Mouse (Mus musculus) A20 (cell line): ENCODE results near the gene Ric8b.

Experiments
- DNase-seq: peaks from one replicate; pipeline ENCODE4 v3.0.0-alpha.2; 2011; ENCODE audit warnings: low read depth, low spot score

Gene Ric8b

DNA sequence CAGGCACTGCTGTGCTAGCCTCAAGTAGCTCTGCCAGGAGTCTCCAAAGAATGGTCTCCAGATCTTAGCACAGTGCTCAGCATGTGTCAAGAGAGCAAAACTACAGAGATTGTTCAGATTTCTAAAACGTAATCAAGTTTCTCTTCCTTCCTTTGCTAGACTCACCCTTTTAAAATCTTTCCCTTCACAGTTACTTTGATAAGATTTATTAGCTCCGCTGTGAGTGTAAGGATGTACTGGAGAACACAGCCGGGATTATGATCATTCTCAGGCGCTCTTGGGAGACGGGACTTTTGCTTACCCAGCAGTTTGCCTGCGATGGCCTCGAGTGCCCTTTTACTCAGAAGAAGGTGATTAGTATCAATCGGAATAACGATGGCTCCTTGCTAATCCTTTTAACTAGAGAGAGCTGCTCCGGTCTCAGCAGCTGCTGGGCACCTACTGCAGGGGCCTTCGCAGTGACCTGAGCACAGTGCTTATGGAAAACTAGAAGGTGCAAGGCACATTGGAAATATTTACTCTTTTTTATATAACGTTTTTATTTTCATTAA, 43.0 kb downstream of the Ric8b start:
- no peak for DNase-seq

DNA sequence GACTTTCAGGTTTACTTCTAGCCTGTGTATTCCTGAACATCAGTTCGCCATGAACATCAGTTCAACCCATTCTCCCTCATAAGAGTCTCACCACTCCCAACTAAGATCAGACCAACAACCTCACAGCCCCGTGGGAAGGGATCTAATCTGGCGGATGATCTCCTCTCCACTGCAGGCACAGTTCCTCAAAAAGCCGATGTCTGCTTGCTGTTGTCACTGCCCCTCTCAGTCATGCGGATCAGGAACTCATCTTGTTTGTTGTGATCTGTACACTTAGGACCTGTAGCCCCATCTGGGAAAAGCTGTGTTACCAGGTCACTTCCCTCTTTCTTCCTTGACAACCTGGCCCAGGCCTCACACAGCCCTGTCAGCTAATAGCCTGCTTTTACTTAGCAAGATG, 45.7 kb downstream of the Ric8b start:
- no peak for DNase-seq

DNA sequence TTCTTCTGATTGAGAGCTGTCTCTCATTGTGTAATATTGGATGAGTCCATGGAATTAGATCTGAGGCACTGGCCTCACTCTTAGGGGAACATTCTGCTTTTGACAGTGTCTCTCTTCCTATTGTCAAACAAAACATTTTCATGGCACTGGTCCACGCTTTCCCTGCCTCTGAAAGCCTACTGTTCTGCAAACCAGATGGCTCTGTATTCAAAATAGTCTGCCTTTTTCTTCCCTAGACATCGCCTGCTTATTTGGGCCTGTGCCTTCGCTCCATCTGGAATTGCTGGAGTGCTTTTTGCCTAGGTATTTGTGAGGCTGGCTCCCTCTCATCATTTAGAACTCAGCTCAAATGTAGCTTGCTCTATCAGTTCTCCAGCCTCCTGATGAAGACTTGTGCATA, 46.3 kb downstream of the Ric8b start:
- DNase-seq = no peak

DNA sequence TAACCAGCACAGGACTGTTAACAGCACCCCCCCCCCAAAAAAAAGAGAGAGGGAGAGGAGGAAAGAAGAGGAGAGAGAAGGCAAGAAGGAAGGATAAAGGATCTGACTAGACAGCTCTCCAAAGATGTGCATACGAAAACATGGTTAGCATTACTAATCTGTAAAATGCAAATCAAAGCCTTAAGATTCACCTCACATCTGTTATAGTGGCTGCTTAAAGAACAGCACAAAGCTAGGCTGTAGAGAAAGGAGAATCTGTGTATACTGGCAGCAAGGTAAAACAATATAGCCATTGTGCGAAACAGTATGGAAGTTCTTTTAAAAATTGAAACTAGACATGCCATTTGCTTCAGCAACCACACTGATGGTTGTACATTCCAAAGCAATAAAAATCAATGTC, 49.1 kb downstream of the Ric8b start:
- no peak for DNase-seq

- no peak for DNase-seq
These were observed 50.2 kb downstream of the Ric8b start for GRCm38 (mm10) chr10:84967645-84968044.

DNA sequence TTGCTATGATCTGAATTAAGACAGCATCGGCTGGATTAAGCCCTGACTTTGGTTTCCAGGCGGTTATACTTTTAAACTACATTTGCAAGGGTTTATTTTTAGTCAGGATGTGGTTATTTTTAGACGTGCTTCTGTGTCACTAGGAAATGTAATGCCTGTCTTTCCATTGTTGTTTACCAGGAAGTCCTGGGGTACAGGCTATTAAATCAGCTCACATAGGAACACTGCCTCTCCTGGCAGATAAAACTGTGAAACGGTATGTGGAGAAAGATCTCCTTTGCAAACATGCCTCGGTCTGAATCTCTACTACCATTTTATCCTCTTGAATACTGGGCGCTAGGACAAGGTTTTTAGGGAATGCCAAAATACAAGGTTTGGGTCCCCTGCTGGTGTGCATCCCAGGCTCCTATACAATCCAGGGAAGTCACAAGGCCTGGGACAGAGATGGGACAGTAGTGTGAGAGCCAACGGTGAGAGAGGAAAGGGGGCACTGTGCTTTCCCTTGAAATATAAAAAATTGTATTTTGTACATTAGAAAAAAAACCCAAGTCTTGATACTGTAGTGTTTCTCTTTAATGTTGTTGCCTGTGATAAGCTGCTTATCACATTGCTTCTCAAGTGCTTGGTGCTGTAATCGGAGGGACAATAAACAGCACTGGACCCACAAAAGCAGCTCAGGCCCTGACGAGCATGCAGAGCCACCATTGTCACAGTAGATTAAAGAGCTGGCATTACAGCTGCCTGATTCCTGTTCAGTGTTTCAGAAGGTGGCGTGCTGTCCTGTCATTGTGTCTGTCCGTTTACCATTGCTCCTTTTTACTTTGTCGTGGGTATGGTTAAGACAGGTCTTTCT, 51.7 kb downstream of the Ric8b start:
- no peak for DNase-seq

DNA sequence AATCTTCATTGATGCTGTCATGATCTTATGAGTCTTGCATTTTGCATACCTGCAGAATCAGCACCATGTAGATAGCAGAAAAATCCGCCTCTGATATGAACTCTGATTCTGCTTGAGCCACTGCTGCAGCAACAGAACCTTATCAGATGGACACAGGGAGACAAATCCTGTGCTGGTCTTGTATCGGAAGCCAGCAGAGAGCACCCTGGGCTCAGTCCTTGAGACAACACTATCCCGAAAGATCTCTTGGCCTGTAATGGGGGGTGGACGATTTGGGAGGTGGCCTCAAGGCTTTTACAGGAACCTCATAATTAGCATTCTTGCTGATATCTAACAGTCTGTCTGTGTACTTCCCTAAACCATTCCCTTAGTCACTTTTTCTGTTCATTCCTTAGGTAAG, 57.8 kb downstream of the Ric8b start:
- DNase-seq = no peak

DNA sequence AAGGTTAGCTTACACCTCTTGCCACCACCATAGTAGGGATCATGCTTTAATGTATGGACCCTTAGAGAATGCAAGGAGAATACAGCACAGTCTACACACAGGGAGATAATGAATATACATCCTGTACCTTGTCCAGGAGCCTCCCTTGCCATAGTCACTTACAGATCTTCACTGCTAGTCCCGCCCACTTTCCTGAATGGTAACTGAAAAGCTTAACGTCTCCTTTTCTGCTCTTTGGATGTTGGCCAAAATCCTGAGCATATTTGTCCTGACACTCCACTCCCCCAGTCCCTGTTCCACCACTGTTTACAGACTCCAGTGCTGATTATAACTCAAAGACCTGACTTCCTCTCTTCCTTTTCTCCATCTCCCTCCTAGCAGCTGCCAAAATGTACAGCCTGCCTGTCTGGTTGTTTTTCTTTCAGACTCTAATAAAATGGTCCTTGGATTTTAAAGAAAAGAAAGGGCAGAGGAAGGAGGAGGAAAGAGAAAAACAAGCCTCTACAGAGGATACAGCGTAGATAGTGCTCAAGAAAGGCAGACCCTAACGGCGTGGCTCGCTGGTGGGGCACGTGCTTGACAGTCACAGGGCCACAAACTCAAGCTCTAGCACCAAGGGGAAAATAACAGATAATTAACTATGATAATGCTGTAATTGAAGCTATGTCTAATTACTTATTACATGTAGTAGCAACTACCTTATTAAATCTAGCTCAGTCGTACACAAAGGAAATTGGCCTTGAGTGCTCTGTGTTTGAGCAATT, 59.4 kb downstream of the Ric8b start:
- no peak for DNase-seq

DNA sequence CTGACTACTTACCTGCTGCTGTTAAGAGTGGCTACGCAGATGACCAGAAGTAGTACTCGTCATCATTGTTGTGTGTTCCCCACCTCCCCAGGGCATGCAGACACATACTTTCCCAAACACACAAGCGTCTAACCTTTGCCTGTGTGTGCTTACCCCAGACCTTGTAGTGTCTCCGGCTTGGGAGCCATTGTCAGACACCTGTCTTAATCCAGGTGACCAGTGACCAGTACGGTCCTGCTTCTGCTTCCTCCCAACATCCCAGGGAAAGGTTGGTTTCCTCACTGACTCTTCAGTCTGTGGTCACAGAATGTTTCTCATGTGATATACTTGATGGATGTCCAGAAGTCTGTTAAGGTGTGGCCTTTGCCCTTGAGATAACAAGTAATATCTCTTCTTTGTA, 62.9 kb downstream of the Ric8b start:
- no peak for DNase-seq

- DNase-seq = no peak
These were observed 64.0 kb downstream of the Ric8b start for GRCm38 (mm10) chr10:84981441-84981840.

GRCm38 (mm10) chr10:84982675-84983074, 65.3 kb downstream of the Ric8b start:
- DNase-seq = no peak

- DNase-seq = peak; percentile 33
These were observed 68.5 kb downstream of the Ric8b start for GRCm38 (mm10) chr10:84985956-84986355.

DNA sequence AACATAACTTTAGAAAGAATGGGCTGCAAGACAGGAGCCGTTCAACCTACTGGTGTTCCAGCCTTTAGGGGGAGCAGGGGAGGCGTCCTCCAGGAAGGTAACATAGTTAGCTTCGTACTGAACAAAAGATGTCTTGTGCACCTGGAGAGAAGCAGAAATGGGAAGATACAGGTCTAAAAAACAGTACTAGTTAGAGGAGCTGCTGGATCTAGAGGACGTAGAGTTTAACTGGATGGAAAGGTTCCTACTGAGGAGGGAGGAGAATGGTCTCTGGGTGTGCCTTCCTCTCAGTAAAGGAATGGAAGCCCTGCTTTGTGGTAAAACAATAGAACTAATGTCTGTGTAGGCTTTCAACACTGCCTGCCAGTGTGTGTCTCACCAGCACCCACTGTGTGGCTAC, 70.2 kb downstream of the Ric8b start:
- DNase-seq = no peak

DNA sequence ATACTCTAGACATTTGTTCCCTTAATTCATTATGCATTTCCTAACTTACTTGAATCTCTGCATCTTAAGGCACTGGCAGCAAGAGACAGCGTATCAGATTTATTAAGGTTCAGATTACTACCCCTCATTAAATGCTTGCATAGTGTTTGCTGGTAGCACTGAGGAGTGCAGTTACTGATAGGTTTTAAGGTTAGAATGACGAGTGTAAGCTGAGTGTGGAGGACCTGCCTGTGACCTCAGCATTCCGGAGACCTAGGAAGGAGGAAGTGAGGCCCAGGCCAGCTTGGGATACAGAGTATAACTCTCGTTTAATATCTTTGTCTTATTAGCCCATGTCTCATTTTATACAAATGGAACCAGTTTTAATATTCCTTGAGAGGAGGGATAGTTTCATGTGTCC, 71.2 kb downstream of the Ric8b start:
- no peak for DNase-seq

DNA sequence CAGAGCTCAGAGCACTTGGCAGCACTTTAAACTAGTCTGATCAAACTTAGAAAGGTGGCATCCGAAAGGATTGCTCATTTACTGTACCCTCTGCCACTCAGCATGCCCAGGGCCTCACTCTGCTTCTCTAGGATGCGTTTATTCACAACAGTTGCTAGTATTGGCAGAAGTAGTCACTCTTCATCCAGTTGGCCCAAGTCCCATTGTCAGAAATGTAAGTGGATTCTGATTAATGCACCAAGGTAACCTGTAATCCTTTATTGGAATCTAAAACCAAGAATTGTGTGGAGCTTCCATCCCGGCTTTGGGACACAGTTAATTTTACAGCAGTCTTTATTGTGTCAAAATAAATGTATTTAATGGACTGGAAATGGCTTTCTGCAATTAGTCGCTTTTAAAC, 76.9 kb downstream of the Ric8b start:
- no peak for DNase-seq

- no peak for DNase-seq
These were observed 77.6 kb downstream of the Ric8b start for GRCm38 (mm10) chr10:84994971-84995370.

- no peak for DNase-seq
These were observed 79.0 kb downstream of the Ric8b start for GRCm38 (mm10) chr10:84996366-84996765.

DNA sequence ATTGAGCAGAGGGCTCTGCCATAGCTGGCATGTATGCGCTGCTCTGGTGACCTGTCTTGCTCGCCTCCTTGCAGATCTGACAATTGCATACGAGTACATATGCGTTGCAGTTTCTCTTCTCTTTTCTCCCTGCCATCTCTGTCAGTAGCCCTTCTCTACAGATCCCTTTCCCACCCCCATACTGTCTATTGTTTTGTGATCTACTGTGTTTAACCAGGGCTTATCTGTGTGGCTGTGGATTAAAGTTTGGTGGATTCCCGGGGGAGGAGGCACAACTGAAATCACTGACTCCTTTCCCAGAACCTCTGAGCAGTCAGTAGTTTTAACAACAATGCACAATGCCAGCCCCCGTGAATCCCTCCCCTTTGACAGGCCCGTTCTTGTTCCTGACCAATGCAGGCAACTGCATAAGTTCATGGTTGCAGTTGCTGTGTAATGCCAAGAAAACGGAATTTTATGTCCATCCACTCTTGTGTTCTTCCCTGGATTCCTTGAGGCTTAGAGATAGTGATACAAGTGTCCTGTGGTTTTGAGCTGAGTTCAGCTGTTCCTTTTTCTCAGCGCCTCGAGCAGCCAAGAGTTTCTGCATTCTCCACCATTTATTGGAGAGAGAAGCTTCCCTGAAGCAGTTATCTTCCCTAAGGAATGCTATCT, 80.3 kb downstream of the Ric8b start:
- DNase-seq = no peak

DNA sequence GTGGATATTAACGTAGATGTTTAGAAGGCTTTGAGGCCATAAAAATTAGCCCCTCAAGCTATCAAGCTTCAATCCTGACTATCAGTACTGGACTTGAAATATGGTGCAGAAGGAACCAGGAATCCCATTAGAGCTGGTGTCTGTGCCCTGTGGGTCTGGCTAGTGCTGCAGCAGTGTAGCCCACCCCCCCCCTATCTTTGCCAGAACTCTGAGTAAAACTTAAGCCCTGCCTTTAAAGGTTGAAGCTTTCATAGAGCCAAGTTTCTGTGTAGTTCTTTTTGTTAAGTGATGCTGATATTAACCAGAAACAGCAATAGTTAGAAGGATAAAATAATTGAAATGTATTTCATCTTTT, 80.8 kb downstream of the Ric8b start:
- no peak for DNase-seq

DNA sequence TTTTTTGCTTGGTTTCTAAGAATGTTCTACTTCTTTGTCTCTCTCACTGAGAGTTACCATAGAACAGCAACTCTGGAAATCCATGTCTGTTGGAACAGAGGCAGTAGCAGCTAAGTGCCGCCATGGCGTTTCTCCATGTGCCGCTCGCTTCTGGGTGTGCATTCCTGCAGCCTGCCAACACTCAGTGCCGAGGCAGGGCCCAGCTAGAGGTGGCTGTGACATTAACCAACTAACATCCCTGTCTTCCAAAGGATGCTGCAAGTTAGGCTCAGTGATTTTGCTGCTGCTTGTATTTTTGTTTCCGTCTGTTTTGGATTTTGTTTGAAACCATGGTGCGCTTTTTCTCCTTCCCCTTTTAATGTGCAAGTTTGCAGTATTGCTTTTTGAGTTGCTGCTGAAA, 84.5 kb downstream of the Ric8b start:
- no peak for DNase-seq

DNA sequence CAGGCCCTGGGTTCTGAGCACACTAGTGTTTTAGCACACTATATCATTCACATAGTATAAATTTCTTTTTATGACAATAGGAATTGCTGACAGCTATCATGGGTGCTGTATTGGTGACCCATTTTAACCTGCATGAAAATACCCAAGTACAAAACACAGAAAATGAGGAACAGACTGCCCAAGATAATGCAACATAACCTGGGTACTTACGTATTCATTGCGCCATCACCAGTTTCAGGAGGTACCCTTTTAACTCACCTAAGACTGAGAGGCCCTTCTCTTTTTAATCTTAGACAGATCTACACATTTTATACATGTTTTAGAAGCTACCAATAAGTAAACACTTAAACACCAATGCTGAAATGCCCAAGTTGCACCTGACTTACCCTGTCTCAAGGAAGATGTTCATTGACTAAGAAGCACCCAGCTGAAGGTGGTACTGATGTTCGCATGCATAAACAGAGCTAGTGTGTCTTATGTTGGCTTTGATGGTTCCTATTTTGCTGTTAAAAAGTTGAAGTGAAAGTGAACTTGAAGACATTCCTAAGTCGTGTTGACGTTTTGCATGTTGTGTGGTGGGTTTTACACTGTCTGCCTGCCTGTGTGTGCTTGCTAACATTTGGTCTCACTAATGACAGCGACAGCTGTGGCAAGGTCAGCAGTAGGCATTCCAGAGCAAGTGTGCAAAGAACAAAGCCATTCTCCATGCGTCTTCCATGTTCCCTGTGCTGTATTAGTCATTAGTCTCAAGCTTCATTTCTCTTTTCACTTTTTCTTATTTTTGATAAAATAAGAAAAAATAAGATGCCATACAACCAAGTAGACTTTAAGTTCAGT, 86.0 kb downstream of the Ric8b start:
- DNase-seq = peak; percentile 78
